Mouse (Mus musculus) urinary bladder, adult 18-20 months (tissue): ENCODE measurements around the gene Mrpl20.

ENCODE experiments used
- DNase-seq, 2 experiments: peaks; one replicate each; pipeline ENCODE4 v3.0.0; 2022; ENCODE audit warnings: low spot score in 2 of 2, mixed read lengths in 2 of 2

Gene Mrpl20

DNA sequence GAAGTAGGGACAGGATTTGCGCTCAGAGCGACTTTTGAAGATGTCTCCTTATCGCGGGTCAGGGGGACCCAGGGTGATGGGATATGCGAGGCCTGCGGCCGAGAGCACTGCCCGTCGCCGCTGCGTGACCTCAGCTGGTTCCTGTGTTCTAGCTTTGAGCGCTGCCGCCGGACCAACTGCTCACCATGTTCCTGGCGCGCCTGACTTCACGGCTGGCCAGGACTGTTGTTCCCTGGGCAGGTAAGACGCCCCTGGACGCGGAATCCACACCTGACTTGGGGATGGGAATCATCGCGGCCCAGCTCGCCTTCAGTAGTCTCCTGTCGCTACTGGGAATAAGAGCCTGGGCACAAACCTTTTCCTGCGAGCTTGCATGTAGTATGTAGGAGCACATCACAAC, 29.2 kb downstream of the Mrpl20 start:
- peak in 1 of 2 experiments; percentile 48 for DNase-seq

DNA sequence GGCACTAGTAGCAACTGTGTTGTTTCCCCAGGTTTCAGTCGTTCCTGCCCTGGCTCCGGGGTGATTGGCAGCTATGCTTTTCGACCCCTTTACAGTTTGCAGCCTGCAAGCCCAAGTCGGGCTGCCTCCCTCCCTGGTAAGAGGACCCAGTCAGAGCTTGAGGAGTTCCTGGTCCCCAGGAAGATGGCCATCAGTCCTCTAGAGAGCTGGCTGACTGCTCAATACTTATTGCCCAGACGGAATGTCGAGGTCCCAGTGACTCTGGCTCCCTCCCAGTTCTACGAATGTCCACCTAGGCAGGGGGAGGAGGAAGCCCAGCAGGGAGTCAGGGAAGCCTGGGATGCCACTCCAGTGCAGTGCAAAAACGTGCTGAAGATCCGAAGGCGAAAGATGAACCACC, 29.6 kb downstream of the Mrpl20 start:
- DNase-seq = no peak

DNA sequence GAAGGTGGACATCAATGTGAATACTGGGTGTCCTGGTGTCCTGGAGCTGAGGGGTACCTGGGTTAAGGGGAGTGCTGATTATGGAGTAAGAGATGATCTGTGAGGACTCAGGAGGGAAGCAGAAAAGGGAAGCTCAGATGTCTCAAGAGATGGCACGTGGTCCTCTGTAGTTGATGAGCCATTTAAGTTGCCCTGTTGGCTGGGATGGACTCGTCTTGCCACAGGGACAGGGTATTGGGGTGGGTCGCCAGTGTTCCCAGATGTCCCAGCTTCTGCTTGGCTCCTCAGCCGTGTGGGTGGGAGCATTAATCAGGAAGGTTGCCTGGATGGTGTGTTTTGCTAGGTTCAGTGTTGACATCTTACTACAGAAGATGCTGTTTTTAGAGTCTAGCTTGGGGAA, 30.6 kb downstream of the Mrpl20 start:
- DNase-seq = no peak

DNA sequence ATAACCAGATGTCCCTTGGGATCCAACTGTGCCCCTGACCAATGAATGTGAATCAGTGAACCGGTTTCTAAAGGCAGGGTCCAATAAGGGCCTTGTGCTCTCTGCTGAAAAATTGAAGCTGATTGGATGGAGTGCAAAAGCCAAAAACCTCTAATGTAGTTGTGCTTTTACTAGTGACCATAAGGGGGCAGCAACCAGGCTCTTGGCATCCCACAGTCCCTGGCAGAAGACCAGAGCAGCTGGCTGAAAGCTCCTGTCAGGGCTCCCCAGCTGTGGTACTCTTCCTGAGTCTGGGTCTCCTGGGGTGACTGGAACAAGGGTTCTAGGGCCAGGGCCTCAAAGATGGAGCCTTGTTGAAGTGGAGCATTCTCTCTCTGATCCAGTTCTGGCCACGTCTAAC, 31.2 kb downstream of the Mrpl20 start:
- peak; percentile 40 to 75 for DNase-seq

DNA sequence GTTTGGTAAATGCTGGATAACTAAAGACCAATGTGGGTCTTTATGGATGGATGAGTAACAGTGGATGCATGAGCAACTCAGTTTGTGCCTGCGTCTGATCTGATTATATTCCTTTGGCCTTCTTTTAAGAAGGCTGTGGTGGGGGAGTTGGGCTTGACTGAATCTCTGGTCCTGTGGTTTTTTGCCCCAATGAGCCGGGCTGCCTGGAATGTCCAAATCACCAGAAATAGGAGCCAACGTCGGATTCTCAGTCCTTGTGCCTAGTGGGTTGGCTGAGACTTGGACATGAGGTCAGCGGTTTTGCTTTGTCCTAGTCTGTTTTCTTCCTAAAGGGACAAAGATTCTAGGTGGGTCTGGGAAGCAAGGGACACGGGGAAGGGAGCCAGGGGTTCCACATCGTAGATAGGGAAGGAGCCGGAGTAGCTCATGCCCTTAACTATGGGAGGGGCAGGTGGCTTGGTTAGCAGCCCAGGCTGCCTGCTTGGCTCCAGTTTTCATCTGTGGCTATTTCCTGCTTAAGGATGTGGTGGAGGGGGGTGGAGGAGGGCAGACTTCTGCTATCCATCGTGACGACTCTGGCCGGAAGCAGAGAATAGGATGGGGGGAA, 34.8 kb downstream of the Mrpl20 start:
- no peak for DNase-seq

GRCm38 (mm10) chr4:155838187-155839153, 35.8 kb downstream of the Mrpl20 start:
- no peak for DNase-seq

GRCm38 (mm10) chr4:155839483-155839910, 36.8 kb downstream of the Mrpl20 start, which contains the start of gene Mxra8:
TSS of gene Mxra8 (plus strand) at chr4:155839680.
- peak in 1 of 2 experiments; percentile 84 for DNase-seq

DNA sequence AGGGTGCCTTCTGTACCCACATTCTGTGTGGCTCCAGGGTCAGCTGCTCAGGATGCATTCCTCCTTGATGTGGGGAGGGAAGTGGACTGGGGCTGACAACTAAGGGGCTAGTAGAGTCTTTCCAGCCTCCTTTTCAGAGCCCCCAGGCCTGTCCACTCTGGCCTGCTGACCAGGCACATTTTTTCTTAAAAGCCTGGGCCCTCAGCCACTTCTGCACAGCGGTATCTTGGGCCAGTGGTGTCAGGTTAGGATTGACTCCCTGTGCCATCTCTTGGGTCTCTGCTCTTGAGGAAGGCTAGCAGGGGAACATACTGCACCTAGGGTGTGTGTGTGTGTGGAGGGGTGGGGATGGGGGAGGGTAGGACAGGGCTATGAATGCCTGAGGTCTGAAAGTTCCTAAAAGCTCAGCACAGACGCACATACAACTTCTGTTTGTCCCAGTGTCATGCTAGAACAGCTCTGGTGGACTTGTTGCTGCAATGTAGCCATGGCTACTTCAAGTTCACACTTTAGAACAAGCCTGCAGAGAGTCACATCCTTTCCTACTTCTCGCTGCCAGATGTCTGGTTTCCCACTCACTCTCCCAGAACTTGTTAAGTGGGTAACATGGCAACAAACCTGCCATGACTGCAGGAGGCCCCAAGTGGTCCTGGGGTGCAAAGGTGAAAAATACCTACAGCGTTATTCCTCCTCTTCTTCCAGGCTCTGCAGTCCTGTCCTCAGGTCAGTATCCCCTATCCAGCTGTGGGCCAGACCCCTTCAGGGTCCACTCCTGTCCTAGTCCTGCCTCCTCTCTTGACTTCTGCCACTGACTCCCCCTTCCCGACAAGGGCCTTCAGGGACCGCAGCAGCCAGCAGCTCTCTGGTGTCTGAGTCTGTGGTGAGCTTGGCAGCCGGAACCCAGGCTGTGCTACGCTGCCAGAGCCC, 37.7 kb downstream of the Mrpl20 start:
- no peak for DNase-seq

DNA sequence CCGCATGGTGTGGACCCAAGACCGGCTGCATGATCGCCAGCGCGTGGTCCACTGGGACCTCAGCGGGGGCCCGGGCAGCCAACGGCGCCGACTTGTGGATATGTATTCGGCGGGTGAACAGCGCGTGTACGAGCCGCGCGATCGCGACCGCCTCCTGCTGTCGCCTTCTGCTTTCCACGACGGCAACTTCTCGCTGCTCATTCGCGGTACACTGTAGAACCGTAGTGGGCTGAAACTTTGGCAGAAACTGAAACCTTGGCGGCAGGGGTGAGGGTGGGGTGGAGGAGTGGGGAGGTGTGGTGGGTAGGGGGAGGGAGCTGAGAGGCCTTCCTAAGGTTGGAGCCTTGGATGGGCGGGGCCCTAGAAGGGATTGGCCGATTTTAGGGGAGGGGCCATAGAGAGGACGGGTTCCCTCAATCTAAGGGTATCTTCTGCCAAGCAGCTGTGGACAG, 38.4 kb downstream of the Mrpl20 start:
- DNase-seq = peak; percentile 50 to 56

- DNase-seq = no peak
Observed at GRCm38 (mm10) chr4:155841651-155842270, 39.1 kb downstream of the Mrpl20 start.

DNA sequence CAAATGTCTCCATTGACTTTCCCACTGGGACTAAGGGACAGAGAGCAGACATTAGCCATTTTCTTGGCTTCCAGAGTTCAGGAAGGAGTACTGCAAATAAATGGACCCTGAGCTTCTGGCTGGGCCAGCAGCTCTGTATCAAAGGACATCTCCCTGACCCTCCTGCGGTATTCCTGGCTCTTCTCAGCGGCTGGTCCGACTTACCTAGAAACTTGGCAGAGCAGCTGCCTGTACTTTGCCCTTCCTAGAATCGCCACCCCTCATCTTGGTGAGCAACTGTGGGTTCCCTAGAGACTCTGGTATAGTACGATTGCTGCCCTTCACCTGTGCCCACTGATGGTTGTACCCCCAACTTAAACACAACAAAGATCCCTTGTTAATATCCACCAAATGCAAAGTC, 40.6 kb downstream of the Mrpl20 start:
- no peak for DNase-seq

GRCm38 (mm10) chr4:155846871-155847578, 44.3 kb downstream of the Mrpl20 start, which contains the start of gene Dvl1:
TSS of gene Dvl1 (plus strand) at chr4:155847402.
- DNase-seq = peak; percentile 92

GRCm38 (mm10) chr4:155847591-155848352, 45.1 kb downstream of the Mrpl20 start:
- DNase-seq = no peak

- no peak for DNase-seq
Observed at GRCm38 (mm10) chr4:155848434-155849095, 45.9 kb downstream of the Mrpl20 start.

- DNase-seq = no peak
Observed at GRCm38 (mm10) chr4:155849391-155849790, 46.7 kb downstream of the Mrpl20 start.

DNA sequence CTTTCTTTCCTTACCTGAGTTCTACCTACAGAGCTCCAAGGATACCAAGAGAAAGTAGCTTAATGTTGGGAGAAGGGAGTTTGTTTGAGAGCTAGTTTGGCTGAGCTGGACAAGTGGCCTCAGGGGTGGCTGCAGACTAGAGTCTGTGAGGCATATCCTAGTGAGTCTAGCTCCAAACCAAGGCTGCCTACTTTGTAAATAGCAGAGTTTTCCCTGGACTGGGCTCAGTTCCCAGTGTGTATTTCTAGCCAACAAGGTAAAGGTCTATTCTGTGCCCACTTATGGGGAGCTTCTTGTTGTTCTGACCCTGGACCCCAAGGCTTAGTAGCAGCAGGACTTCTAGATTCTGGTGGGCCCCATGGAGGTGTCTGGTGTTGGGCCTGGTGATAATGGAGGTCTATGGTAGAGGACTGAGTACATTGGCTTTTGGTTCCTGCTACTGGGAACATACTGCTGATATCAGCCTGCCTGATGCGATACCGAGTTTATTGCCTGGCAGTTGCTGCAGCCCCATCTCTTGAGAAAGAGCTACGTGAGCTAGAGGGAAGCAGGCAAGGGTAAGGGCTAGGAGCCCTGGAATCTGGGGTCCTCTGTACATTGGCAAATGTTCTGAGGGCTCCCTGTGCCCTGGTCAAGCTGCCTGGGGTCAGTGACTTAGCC, 47.2 kb downstream of the Mrpl20 start:
- DNase-seq = no peak

DNA sequence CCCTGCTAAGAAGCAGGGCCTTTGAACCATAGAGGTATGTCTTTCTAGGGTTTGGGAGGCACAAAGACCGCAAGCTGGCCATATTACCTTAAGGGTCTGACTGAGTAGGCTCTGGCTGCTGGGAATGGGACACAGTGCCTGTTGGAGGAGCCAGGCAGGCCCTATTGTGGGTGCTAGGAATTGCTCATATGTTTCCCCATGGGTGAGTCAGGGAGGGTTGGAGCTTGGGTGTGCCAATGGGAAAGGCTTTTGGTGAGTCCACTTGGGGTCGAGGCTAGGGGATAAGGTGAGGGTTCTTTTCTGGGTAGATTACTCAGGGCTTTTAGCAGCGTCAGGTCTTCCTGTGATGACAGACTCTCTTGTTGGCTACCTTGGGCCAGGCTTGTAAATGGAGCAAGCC, 48.7 kb downstream of the Mrpl20 start:
- no peak for DNase-seq

- no peak for DNase-seq
Observed at GRCm38 (mm10) chr4:155851951-155852411, 49.3 kb downstream of the Mrpl20 start.

DNA sequence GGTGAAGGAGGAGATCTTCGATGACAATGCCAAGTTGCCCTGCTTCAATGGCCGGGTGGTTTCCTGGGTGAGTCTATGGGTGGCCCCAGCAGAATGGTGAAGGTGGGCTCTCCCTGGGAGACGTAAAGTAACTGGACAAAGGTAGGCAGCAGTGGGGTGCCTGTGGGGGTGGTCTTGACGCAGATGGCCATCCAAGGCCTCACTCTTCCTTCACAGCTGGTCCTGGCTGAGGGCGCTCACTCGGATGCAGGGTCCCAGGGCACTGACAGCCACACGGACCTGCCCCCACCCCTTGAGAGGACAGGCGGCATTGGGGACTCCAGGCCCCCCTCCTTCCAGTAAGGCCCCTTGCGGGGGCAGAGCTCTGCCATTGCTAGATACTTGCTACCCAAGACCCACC, 50.7 kb downstream of the Mrpl20 start:
- DNase-seq = no peak
